Mouse (Mus musculus) thymus, adult 18-20 months (tissue): ENCODE measurements around the gene Abhd17b.
"Not testable (repeated sequence)": the region's sequence is repeated elsewhere in the genome, so short reads cannot be mapped to it uniquely, and the experiment has no call there.

Source experiments
- DNase-seq, 2 experiments: peaks; one replicate each; pipeline ENCODE4 v3.0.0; 2022; ENCODE audit warnings: mixed read lengths in 2 of 2

Gene Abhd17b

DNA sequence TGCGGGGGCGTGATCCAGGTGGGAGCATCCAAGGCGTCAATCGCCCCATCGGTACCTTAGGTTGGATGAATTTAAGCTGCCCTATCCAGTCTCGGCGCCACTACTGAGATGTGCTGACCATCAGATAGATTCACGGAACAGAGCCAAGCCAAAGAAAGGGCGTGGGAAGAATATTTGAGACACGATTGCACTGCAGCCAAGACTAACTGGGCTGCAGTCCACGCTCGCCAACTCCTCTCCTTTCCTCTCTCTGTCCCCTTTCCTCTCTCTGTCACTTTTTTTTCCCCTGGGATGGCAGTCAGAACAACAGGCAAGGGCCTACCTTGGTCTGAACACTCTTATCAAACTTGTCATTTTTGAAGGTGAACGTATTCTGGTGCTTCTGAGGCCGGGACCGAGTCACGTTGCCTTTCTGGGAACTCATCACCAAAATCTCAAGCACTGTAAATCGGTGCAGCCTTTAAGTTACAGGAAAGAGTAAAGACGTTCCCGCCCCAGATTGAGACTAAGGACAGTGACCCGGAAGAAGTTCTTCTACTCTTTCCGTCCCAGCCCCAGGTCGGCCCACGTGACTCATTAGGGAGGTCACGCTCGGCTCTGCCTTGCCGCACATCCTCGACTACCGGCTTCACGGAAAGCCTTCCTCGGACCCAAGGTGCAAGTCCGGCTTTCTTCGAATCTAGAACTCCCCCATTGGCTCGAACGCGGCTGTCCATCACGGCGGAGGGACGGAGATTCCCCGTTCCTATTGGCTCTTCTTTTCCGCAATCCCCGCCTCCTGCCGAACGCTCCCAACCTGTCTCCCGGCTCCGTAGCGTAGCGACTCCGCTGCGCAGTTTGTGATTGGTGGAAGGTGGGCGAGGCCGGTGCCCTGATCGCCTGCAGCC lies 457 bp upstream of the Abhd17b start, which contains the start of gene 1110059E24Rik:
Gene 1110059E24Rik, minus strand, starts transcription at position 692 of the 887 bp plus-strand sequence.
- DNase-seq = peak; percentile 93 to 96

DNA sequence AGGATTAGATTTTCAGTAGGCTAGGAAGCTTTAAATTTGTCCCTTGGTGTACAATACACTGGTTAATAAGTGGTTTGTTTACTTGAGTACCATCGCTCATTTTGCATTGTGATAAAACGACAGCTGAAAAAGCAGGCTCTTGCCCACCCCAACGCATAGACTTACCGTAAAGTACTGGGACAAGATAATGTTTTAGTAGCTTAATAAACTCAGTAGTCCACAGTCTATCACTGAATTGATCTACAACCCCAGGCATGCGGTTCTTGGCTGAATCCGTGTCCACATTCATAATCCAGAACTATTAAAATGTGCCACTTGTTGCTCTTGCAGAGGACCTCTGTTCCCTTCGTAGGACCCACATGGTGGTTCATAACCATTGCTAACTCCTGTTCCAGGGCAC lies 1.8 kb downstream of the Abhd17b start:
- DNase-seq = no peak

DNA sequence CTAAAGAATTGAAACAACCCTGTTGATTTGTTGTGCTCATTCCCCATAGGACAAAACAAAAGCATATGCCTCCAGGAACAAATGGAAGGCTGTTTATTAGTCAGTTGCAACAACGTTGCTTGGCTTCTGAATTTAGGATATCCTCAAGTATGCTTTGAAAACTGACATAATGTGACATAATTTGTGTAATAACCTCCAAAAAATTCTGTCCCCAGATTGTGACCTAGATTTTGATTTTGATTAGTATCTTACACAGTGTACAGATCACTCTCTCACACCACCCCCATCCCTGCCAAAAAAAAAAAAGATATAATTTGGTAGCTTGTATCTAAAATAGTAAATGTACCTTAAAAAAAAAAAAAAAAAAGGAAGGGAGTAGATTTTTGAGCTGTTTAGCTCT lies 7.7 kb downstream of the Abhd17b start:
- no peak for DNase-seq

DNA sequence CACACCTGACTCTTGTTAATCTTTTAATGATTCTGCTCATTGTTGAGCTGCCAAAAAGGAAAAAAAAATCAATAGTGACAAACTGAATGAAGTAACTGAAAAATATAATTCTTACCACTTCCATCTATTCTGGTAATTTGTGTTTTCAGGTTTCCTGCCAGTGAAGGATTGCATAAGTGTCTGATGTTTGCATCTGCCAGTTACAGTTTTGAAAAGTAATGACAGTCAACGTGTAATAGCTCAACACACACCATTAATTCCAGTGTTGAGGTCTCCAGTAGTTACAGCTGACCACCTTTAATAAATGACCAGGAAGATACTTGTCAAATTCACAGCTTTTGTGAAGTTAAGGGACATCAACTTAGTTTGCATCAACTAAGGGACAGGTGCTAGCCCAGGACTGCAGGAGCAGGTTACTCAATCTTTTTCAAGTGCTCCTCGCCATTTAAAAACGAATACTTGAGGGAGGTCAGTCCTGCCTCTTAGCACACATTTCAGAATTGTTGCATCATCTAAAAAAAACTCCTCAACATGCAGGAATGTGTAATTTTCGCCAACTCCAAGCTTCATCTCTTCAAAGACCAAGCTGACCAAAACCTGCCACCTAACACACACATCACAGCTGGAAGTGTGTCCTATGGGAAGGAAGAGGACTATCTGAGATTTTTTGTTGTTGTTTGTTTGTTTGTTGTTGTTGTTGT lies 10.9 kb downstream of the Abhd17b start:
- no peak for DNase-seq

GRCm38 (mm10) chr19:21669650-21670049 lies 16.7 kb downstream of the Abhd17b start:
- DNase-seq = no peak

- no peak for DNase-seq
Measured at GRCm38 (mm10) chr19:21674354-21675096, 21.5 kb downstream of the Abhd17b start.

DNA sequence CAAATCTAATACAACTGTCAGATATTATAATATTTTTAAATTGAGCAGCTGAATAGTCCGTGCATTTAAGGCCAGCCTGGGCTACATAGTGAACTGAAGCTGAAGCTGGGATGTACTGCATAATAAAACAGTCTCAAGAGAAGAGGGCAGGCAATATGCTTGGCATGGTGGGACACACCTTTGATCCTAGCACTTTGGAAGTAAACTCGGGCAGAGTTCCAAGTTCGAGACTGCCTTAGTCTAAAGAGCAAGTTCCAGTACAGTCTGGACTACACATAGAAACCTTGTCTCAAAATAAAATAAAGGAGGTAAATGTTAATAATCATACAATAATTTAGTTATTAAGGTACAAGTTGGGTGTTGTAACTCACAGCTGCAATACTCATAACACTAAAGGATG lies 27.1 kb downstream of the Abhd17b start:
- no peak for DNase-seq

GRCm38 (mm10) chr19:21680986-21681385 lies 28.0 kb downstream of the Abhd17b start:
- no peak for DNase-seq

GRCm38 (mm10) chr19:21713260-21714031 lies 60.5 kb downstream of the Abhd17b start:
- DNase-seq = peak; percentile 47 to 73

DNA sequence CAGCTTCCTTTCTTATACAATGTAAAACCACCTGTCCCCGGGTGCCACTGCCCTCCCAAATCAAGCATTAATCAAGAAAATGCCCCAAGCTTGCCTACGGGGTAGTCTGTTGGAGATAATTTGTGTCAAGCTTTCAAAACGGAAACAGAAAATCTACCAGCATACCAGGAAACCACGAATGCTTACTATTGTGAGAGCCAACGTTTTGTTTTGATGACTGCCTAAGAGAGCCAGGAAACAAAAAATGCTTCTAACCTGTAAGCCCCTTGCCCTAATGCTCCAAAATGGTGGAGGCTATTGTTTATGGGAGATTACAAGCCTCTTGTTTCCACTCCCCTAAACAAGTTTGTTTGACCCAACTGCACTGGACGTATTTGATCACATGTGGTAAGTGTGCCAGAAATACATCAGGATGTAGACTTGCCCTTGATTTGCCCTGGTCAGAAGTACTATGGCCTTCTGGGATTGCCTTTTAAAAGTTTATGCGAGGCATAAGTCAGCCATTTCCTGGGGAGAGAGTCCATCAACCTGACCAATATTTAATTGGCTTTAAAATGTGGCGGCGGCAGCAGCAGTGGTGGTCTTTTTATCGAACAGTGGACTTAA lies 61.4 kb downstream of the Abhd17b start:
- DNase-seq = no peak

GRCm38 (mm10) chr19:21715005-21715442 lies 62.0 kb downstream of the Abhd17b start:
- no peak for DNase-seq

GRCm38 (mm10) chr19:21715515-21715914 lies 62.5 kb downstream of the Abhd17b start:
- no peak for DNase-seq

GRCm38 (mm10) chr19:21716456-21716855 lies 63.5 kb downstream of the Abhd17b start:
- DNase-seq = no peak

DNA sequence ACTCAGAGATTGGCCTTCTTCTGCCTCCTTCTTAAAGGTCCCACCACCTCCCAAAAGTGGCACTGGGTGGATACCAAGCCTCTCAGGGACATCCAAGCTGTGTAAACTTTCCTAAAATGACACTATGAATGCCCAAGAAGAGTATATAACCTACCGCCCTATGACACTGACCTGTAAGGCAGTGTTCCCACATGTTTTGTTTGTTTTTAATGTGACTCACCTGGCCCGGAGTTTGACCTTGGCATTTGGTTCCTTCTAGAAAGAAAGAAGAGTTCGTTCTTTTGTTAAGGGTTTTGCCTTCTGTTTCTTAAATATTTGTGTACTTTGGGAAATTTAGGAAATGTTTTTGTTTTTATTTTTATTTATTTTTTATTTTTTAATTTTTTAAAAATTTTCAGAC lies 66.2 kb downstream of the Abhd17b start:
- no peak for DNase-seq

DNA sequence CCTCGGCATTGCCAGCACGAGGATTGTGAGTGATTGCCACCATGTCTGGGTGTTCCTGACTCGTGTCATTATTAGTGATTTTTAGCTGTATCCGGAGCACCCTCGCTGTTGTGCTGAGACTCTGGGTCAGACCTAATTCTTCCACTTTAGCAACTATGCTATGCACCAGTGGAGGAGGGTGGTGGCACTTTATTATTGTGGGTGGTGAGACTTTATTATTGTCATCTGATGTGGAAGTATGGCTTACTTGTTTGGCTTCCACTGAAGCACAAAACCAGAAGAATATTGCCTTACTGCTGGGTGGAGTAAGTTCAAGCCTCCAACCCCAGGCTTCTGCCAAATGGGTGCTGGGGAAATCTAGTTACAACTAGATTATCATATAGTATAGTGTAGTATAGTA lies 68.0 kb downstream of the Abhd17b start:
- no peak for DNase-seq

DNA sequence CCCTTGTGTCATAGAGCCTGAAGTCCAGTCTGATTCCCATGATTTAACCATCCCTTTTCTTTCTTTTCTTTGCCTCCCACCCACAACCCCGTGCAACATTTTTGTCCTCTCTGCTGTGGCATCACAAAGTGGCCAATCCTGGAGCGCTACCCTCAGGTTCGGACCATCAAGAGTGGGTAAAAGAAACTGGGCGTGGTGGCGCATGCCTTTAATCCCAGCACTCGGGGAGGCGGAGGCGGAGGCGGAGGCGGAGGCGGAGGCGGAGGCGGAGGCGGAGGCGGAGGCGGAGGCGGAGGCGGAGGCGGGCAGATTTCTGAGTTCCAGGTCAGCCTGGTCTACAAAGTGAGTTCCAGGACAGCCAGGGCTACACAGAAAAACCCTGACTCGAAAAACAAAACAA lies 70.3 kb downstream of the Abhd17b start:
- not testable (repeated sequence) for DNase-seq

DNA sequence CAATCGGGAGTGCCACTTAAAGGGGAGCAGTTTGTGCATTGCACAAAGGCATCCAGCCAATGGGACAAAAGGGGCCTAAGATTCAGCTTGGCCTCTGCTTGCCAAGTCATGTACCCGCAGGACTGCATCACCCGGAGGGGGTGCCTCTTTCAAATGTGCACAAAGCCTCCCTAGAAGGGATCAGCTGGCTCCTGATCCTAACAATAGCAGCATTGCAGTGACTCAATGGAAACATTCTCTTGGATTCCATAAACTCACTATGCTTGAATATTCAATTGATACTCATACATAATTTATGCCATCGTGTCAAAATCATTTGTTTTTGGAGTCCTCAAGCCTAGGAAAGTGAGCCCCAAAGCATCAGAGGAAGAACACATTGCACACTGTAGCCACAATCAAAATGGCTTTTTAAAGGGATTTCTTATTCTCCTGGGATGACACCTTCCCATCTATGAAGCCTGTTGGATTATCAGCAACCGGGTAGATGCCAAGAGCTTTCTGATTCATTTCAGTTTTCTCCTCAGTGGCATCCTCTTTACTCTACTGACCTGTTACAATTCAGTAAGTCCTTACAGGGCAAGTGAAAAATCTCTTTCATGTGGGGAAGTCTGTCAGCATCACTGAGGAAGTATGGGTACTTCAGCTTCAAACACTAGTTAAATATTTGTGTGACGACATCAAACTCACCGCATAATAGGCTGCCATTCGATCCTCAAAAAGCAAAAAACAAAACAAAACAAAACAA lies 71.1 kb downstream of the Abhd17b start:
- DNase-seq = no peak

GRCm38 (mm10) chr19:21725168-21725567 lies 72.2 kb downstream of the Abhd17b start:
- no peak for DNase-seq

DNA sequence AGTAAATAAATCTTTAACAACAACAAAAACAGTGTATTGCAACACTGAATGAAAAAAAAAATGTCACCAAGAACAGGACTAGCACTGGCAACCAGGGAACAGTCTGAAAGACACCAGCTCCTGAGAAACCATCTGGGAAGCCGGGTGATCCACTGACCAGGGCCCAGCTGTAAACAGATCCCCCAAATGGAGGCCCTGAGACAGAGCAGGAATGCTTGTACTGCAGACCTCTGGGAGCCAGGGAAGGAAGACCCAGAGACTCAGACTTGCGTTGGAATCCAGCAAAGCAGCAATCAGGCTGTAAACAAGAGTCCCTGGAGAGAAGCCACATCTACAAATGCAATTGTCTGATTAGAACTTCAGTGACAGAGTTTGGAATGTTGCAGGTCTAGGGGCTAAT lies 74.1 kb downstream of the Abhd17b start:
- no peak for DNase-seq

DNA sequence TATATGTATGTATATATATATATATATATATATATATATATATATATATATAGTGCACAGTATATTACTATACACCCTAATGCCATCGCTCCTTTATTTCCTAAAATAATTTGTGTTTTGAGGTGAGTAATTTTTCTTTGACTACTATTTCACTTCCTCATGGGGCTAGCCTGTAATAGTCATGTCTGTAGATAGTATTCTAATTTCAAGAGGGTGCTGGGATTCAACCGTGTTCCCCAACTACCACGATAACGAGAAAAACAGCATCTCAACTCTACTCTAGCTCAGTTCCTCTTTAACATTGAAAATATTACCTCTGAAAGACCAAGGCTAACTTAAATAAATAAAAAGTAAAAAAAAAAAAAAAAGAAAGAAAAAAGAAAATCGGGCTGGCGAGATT lies 75.4 kb downstream of the Abhd17b start:
- no peak for DNase-seq

- no peak for DNase-seq
Measured at GRCm38 (mm10) chr19:21731887-21732286, 78.9 kb downstream of the Abhd17b start.
